Mouse (Mus musculus) right cerebral cortex, adult 18-20 months (tissue): Measurements from ENCODE around the gene Morc1.

Source experiments
- DNase-seq: peaks from one replicate; pipeline ENCODE4 v3.0.0; 2022; ENCODE audit warnings: mixed read lengths

Morc1 gene

GRCm38 (mm10) chr16:48632351-48632750 lies 201.3 kb downstream of the Morc1 start:
- DNase-seq: no peak

GRCm38 (mm10) chr16:48646246-48646645 lies 215.2 kb downstream of the Morc1 start:
- no peak for DNase-seq

- no peak for DNase-seq
Observed at GRCm38 (mm10) chr16:48671696-48672095, 240.7 kb downstream of the Morc1 start.

GRCm38 (mm10) chr16:48672664-48673063 lies 241.6 kb downstream of the Morc1 start:
- no peak for DNase-seq

GRCm38 (mm10) chr16:48675607-48676006 lies 244.6 kb downstream of the Morc1 start:
- DNase-seq: peak; percentile 79

GRCm38 (mm10) chr16:48676205-48676604 lies 245.2 kb downstream of the Morc1 start:
- no peak for DNase-seq

GRCm38 (mm10) chr16:48677381-48677780 lies 246.3 kb downstream of the Morc1 start:
- no peak for DNase-seq

- no peak for DNase-seq
Observed at GRCm38 (mm10) chr16:48678029-48678428, 247.0 kb downstream of the Morc1 start.
